ENCODE assay signal across 26 mouse cellular contexts in the genomic region with DNA sequence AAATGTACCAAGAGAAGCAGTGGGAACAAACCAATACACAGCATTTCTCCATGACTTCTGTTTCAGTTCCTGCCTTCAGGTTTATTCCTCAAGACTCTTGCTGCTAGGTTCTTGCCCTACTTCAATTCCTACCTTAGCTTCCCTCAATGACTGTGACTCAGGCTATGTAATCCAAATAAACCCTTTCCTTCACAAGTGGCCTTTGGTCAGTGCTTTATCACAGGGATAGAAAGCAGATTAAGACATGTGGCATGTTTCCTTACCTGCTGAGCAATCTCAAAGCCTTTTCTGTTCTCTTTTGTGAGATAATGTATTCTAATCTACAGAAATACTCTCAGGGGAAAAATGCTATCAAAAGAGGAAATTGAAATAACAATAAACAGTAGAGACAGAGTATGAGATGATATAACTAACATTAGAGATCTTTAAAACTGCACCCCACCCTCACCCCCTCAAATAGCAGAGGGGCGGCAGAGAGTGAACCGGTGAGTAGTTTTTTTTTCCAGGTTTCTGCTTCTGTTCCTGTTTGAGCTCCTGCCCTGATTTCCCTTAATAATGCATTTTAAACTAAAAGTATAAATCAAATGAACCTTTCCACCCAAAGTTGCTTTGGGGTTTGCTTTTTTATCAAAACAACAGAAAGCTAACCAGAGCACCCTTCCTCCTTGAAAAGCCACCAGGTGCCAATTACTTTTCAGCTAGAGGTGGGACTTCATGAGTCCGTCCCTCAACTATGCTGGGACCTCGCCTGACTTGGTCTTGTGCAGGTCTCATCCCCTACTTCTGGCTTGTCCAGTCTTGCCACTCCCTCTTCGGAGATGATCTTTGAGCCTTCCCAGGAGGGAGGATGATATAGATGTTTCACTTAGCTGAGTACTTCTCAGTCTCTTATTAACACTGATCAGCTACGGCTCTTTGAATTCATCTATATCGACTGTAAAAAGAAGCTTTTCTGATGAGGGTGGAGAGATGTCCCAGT.
"Had no signal": no experiment of that assay in that cellular context is flagged by ENCODE, and none has a peak within 500 bp of the region (broad histone marks: within the 10 kb centered on the region; RNA-seq: fewer than 3 reads in every experiment).

No protein-coding gene starts in this region.

- ATAC-seq: liver, postnatal 0 days; midbrain, embryonic 15.5 days had no signal

- H3K27me3 ChIP-seq: limb, embryonic 12.5 days; limb, embryonic 15.5 days; lung, embryonic 15.5 days; midbrain, embryonic 15.5 days; neural tube, embryonic 12.5 days; neural tube, embryonic 15.5 days had no signal

- H3K9me3 ChIP-seq: limb, embryonic 15.5 days; lung, embryonic 15.5 days; midbrain, embryonic 15.5 days; neural tube, embryonic 12.5 days; neural tube, embryonic 15.5 days had no signal

- H3K9ac ChIP-seq: limb, embryonic 12.5 days; limb, embryonic 15.5 days; liver, embryonic 14.5 days; liver, postnatal 0 days; lung, embryonic 15.5 days; midbrain, embryonic 15.5 days; neural tube, embryonic 12.5 days; neural tube, embryonic 15.5 days had no signal

- DNase-seq: kidney, adult 11 months; kidney, adult 8-10 months; kidney, postnatal 14 days; kidney, postnatal 4 days; layer of hippocampus, postnatal 36 days; left cerebral cortex, postnatal 4 days; liver, postnatal 0 days; lung, postnatal 10 days; lung, postnatal 36 days; right cerebral cortex, adult 18-20 months; right cerebral cortex, postnatal 14 days; right cerebral cortex, postnatal 4 days; spleen, adult 18-20 months; thymus, adult 18-20 months; thymus, postnatal 36 days had no signal

- H3K27ac ChIP-seq: left cerebral cortex, adult 2 months; limb, embryonic 12.5 days; limb, embryonic 15.5 days; liver, embryonic 14.5 days; lung, embryonic 15.5 days; midbrain, embryonic 10.5 days; midbrain, embryonic 15.5 days; neural tube, embryonic 12.5 days; neural tube, embryonic 15.5 days had no signal

- H3K36me3 ChIP-seq: limb, embryonic 12.5 days; limb, embryonic 15.5 days; lung, embryonic 15.5 days; midbrain, embryonic 10.5 days; midbrain, embryonic 15.5 days; neural tube, embryonic 12.5 days; neural tube, embryonic 15.5 days had no signal

- H3K4me1 ChIP-seq: limb, embryonic 12.5 days; limb, embryonic 15.5 days; lung, embryonic 15.5 days; megakaryocyte, embryonic 14.5 days; midbrain, embryonic 10.5 days; midbrain, embryonic 15.5 days; neural tube, embryonic 12.5 days; neural tube, embryonic 15.5 days had no signal

- H3K4me2 ChIP-seq: limb, embryonic 12.5 days; limb, embryonic 15.5 days; liver, embryonic 11.5 days; lung, embryonic 15.5 days; midbrain, embryonic 15.5 days; neural tube, embryonic 12.5 days; neural tube, embryonic 15.5 days had no signal

- H3K4me3 ChIP-seq: left cerebral cortex, adult 2 months; limb, embryonic 12.5 days; limb, embryonic 15.5 days; lung, embryonic 15.5 days; megakaryocyte, embryonic 14.5 days; midbrain, embryonic 10.5 days; midbrain, embryonic 15.5 days; neural tube, embryonic 12.5 days; neural tube, embryonic 15.5 days had no signal
